Mouse (Mus musculus) bone marrow, adult 2 months (tissue): ENCODE results near the gene Pkd1l3. TPM values are rescaled to one million over a fixed set of nuclear protein-coding genes. Genes with fewer than 3 reads are reported as not detected.
A peak's percentile ranks its signal among the peaks of the same experiment; 100 is the strongest.

Source experiments
- H3K27ac ChIP-seq: fragments of 200-500 bp; 2 replicates; pipeline ENCODE4 v1.5.1; 2012; ENCODE audit warnings: low read depth, mild to moderate bottlenecking, control low read depth, inconsistent platforms, low read length; ENCODE audit not compliant: control insufficient read depth, poor library complexity, insufficient read depth
- H3K4me1 ChIP-seq: fragments of 200-500 bp; 2 replicates; pipeline ENCODE4 v1.6.1; 2011; ENCODE audit warnings: low read length; ENCODE audit not compliant: control insufficient read depth, insufficient read depth
- H3K4me3 ChIP-seq: fragments of 200-500 bp; replicated peaks from 2 replicates; pipeline ENCODE3; 2011; ENCODE audit warnings: mild to moderate bottlenecking, low read depth, low read length, control low read depth; ENCODE audit not compliant: control insufficient read depth
- CTCF ChIP-seq: fragments of 200-500 bp; IDR thresholded peaks from 2 replicates; pipeline ENCODE4 v1.5.1; 2011; ENCODE audit warnings: low read length, control low read depth; ENCODE audit not compliant: control insufficient read depth, insufficient read depth
- POLR2A ChIP-seq: fragments of 200-500 bp; IDR thresholded peaks from 2 replicates; pipeline ENCODE4 v1.6.1; 2011; ENCODE audit warnings: low read depth, mild to moderate bottlenecking, control low read depth, low read length, borderline replicate concordance; ENCODE audit not compliant: control insufficient read depth
- WGBS: fragments of 180-500 bp; shearing (Covaris S2); methylation state at CpG from one replicate; pipeline ENCODE4 v1.1.7; 2018; 5-methylcytosine and 5-hydroxymethylcytosine counted together
- polyA plus RNA-seq: library from polyadenylated mRNA; stranded (reverse); fragments of >200 nt; gene quantifications from 2 replicates; pipeline ENCODE4 v1.2.4, GENCODE M21; 2011; ENCODE audit warnings: low replicate concordance; ENCODE audit not compliant: missing spikeins, insufficient read depth, insufficient read length

Gene Pkd1l3
- polyA plus RNA-seq, 1 experiment = 8.3 TPM

- Histone ChIP-seq H3K27ac (no peak overlapping the region), H3K4me1 (peaks cover 5% of the 10 kb centered on the region), H3K4me3 (no peak overlapping the region)
- TF ChIP-seq POLR2A (no peak), CTCF (no peak)
- WGBS = 74% methylated on average over 3 of the region's 3 CpGs
These were observed 29.5 kb upstream of the Pkd1l3 start for GRCm38 (mm10) chr8:109584830-109585229.

GRCm38 (mm10) chr8:109585652-109586051 is 28.7 kb upstream of the Pkd1l3 start:
- Histone ChIP-seq H3K4me3 (no peak overlapping the region), H3K4me1 (peaks cover 5% of the 10 kb centered on the region), H3K27ac (peak overlapping the region; percentile 73)
- TF ChIP-seq POLR2A (no peak), CTCF (no peak)

- no peak overlapping the region for H3K27ac ChIP-seq
- no peak overlapping the region for H3K4me3 ChIP-seq
- WGBS = 67% methylated on average over 7 of the region's 7 CpGs
- TF ChIP-seq CTCF = no peak
- H3K4me1 ChIP-seq = peaks cover 5% of the 10 kb centered on the region
These were observed 27.3 kb upstream of the Pkd1l3 start for GRCm38 (mm10) chr8:109586972-109587504.

GRCm38 (mm10) chr8:109590901-109591300 is 23.4 kb upstream of the Pkd1l3 start:
- 92% methylated on average over 9 of the region's 9 CpGs for WGBS
- no peak for TF ChIP-seq POLR2A
- TF ChIP-seq CTCF = no peak
- Histone ChIP-seq H3K4me3 (no peak overlapping the region), H3K4me1 (peaks cover 3% of the 10 kb centered on the region; the same call in 1 of the 2 replicates), H3K27ac (no peak overlapping the region)

GRCm38 (mm10) chr8:109591367-109591766 is 22.9 kb upstream of the Pkd1l3 start:
- Histone ChIP-seq H3K4me3 (no peak overlapping the region), H3K27ac (peak overlapping the region; percentile 66), H3K4me1 (peaks cover 2% of the 10 kb centered on the region; the same call in 1 of the 2 replicates)
- WGBS = 69% methylated on average over 3 of the region's 3 CpGs
- no peak for TF ChIP-seq CTCF
- no peak for TF ChIP-seq POLR2A

GRCm38 (mm10) chr8:109592164-109592563 is 22.2 kb upstream of the Pkd1l3 start:
- TF ChIP-seq CTCF (no peak), POLR2A (no peak)
- H3K4me1 ChIP-seq = peaks cover 2% of the 10 kb centered on the region; the same call in 1 of the 2 replicates
- no peak overlapping the region for H3K4me3 ChIP-seq
- H3K27ac ChIP-seq = peak overlapping the region; percentile 66
- WGBS = 65% methylated on average over 5 of the region's 5 CpGs

- H3K27ac ChIP-seq = no peak overlapping the region
- TF ChIP-seq POLR2A (no peak), CTCF (peak; percentile 22; the same call in 1 of the 2 replicates)
- H3K4me1 ChIP-seq = peaks cover 2% of the 10 kb centered on the region; the same call in 1 of the 2 replicates
- 59% methylated on average over 6 of the region's 6 CpGs for WGBS
- H3K4me3 ChIP-seq = no peak overlapping the region
These were observed 21.1 kb upstream of the Pkd1l3 start for GRCm38 (mm10) chr8:109593117-109593788.

GRCm38 (mm10) chr8:109595854-109596253 is 18.5 kb upstream of the Pkd1l3 start:
- Histone ChIP-seq H3K27ac (no peak overlapping the region), H3K4me1 (peaks cover 2% of the 10 kb centered on the region; the same call in 1 of the 2 replicates), H3K4me3 (no peak overlapping the region)
- WGBS = 40% methylated on average over 8 of the region's 8 CpGs
- TF ChIP-seq CTCF (peak; percentile 94), POLR2A (no peak)
